ENCODE assay signal across 9 mouse cellular contexts in the genomic region with DNA sequence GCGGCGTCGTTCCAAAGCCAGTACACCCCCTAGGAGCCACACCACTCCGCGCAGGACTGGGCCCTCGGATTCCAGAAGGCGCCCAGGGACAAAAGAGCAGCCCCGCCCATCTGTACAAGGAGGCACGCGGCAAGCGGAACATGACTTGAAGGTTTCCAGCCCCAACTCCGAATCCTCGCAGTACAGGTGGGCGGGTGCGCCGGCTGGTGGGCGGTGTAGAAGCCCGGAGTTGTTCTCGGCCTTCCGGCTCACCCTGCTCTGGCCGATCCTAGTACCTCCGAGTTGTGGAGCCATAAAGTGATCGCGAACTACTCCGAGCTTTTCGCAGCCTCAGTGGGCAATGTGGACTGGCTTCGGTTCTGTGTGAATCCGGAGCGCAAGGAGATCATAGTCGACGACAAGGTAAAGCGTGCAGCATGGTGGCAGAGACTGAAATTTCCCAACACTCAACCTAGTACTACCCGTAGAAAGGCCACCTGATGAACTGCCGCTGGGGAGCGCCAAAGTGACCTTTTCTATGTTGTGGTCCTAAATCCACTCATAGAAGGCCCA. TPM values are rescaled to one million over a fixed set of nuclear protein-coding genes. Genes with fewer than 3 reads are reported as not detected.
DNase-seq lines count a peak whose midpoint lies in the region; ATAC-seq and TF ChIP-seq lines count a peak whose summit lies in the region.
"Had no signal": no experiment of that assay in that cellular context is flagged by ENCODE, and none has a peak within 500 bp of the region (broad histone marks: within the 10 kb centered on the region; RNA-seq: fewer than 3 reads in every experiment).

No protein-coding gene starts in this region.

- peak; percentile 24 for DNase-seq in T-cell, adult 2 months (ENCODE audit: low spot score)
- peak; percentile 59 for DNase-seq in embryo, embryonic 11 days
- DNase-seq in heart, postnatal 25 days (ENCODE audit: low spot score): peak; percentile 21
- DNase-seq in kidney, postnatal 14 days: peak; percentile 62
- DNase-seq in lung, postnatal 4 days: peak; percentile 56 to 58
- no peak for DNase-seq in right cerebral cortex, postnatal 10 days (ENCODE audit: low spot score in 2 of 2)

- H3K27me3 ChIP-seq in testis, adult 2 months (ENCODE audit: control insufficient read depth, insufficient read depth, low read length): no peaks in the 10 kb centered on the region

- peak overlapping the region; percentile 88 for H3K4me3 ChIP-seq in testis, adult 2 months (ENCODE audit: control insufficient read depth, low read depth, low read length)

- TF ChIP-seq POLR2A in testis, adult 2 months (IDR thresholded peaks at IDR 0.05; ENCODE audit: control insufficient read depth, low read depth, low read length): no peak

- TF ChIP-seq CTCF in testis, adult 2 months (IDR thresholded peaks at IDR 0.05; ENCODE audit: control insufficient read depth, insufficient read depth, insufficient replicate concordance, low read depth, low read length): no peak

- intact Hi-C loops in heart, postnatal 25 days (cut with DNase I): no loop called here

- H3K27ac ChIP-seq in testis, adult 2 months (ENCODE audit: control insufficient read depth, insufficient read depth, low read depth, low read length): peak overlapping the region; percentile 83

- H3K4me1 ChIP-seq in testis, adult 2 months (ENCODE audit: control insufficient read depth, insufficient read depth, low read length): peaks cover 27% of the 10 kb centered on the region

- no peaks in the 10 kb centered on the region; the same call in 1 of the 2 replicates for H3K36me3 ChIP-seq in testis, adult 2 months (ENCODE audit: control insufficient read depth, insufficient read depth, low read length)

- ATAC-seq in cerebellum, adult (ENCODE audit: insufficient number of reproducible peaks, low FRiP score, low TSS enrichment): no peak

RNA-seq across cellular contexts. Expression of gene Ankrd53, which starts 0.5 kb away (rescaled TPM):
- total RNA-seq in heart, postnatal 25 days (2021): not detected
- 90.8 and 94.2 TPM in 2 replicates for polyA plus RNA-seq in testis, adult 2 months (2012; rRNA removed)
- polyA plus RNA-seq: cortical plate, adult 2 months had no signal

RNA-seq across cellular contexts. Expression of gene Tex261, which starts 12.7 kb away (rescaled TPM):
- total RNA-seq in heart, postnatal 25 days (2021): 10 to 100 TPM; 85.4 to 99.8 TPM
- polyA plus RNA-seq in testis, adult 2 months (2012; rRNA removed): 95.3 and 97.0 TPM in 2 replicates

RNA-seq across cellular contexts. Expression of gene Atp6v1b1, which starts 20.2 kb away (rescaled TPM):
- not detected for total RNA-seq in heart, postnatal 25 days (2021)
- 12.4 and 17.2 TPM in 2 replicates for polyA plus RNA-seq in testis, adult 2 months (2012; rRNA removed)
- polyA plus RNA-seq: cortical plate, adult 2 months had no signal

RNA-seq across cellular contexts. Expression of gene Nagk, which starts 31.8 kb away (rescaled TPM):
- total RNA-seq in heart, postnatal 25 days (2021): 10 to 100 TPM; 16.7 to 18.0 TPM
- polyA plus RNA-seq in testis, adult 2 months (2012; rRNA removed): 56.2 and 57.9 TPM in 2 replicates

RNA-seq across cellular contexts. Expression of gene Vax2, which starts 51.9 kb away (rescaled TPM):
- not detected for total RNA-seq in heart, postnatal 25 days (2021)
- polyA plus RNA-seq in testis, adult 2 months (2012; rRNA removed): 2.1 TPM in 2 replicates
- polyA plus RNA-seq: cortical plate, adult 2 months had no signal

Comparison
In these comparisons a context has a peak if more than half of its experiments do, and no peak if none do; other contexts are left out.
1. DNase-seq: peak in T-cell, adult 2 months (single experiment), embryo, embryonic 11 days (single experiment), heart, postnatal 25 days (single experiment), kidney, postnatal 14 days (single experiment) and lung, postnatal 4 days (2 of 2); none in right cerebral cortex, postnatal 10 days (0 of 2).